Mouse (Mus musculus) heart, embryonic 11.5 days (tissue): Measurements from ENCODE around the gene Zcchc8. TPM values are rescaled to one million over a fixed set of nuclear protein-coding genes. Genes with fewer than 3 reads are reported as not detected.

Source experiments
- ATAC-seq: fragments of 200-750 bp; cut with Nextera tagmentation; replicated peaks from 2 replicates; pipeline ENCODE4 v1.8.0; 2017; ENCODE audit warnings: moderate library complexity; ENCODE audit not compliant: insufficient number of reproducible peaks, low FRiP score, low TSS enrichment
- H3K27ac ChIP-seq: fragments of 300-500 bp; sonication (generic); 2 replicates; pipeline ENCODE4 v1.5.1; 2014; ENCODE audit warnings: mild to moderate bottlenecking, low read depth, low read length
- H3K27me3 ChIP-seq: fragments of 300-500 bp; sonication (generic); 2 replicates; pipeline ENCODE4 v1.6.1; 2014; ENCODE audit warnings: mild to moderate bottlenecking, low read length, mixed read lengths; ENCODE audit not compliant: control insufficient read depth, insufficient read depth
- H3K36me3 ChIP-seq: fragments of 300-500 bp; sonication (generic); 2 replicates; pipeline ENCODE4 v1.6.1; 2014; ENCODE audit warnings: mild to moderate bottlenecking, low read length, moderate library complexity, mixed read lengths; ENCODE audit not compliant: control insufficient read depth, insufficient read depth
- H3K4me1 ChIP-seq: fragments of 300-500 bp; sonication (generic); 2 replicates; pipeline ENCODE4 v1.6.1; 2014; ENCODE audit warnings: low read length; ENCODE audit not compliant: control insufficient read depth, insufficient read depth
- H3K4me2 ChIP-seq: fragments of 300-500 bp; sonication (generic); 2 replicates; pipeline ENCODE4 v1.6.1; 2014; ENCODE audit warnings: mild to moderate bottlenecking, moderate library complexity
- H3K4me3 ChIP-seq: fragments of 300-500 bp; sonication (generic); 2 replicates; pipeline ENCODE4 v1.5.1; 2014; ENCODE audit warnings: low read depth, low read length
- H3K9ac ChIP-seq: fragments of 300-500 bp; sonication (generic); 2 replicates; pipeline ENCODE4 v1.6.1; 2014; ENCODE audit warnings: mild to moderate bottlenecking, low read depth, low read length, moderate library complexity
- H3K9me3 ChIP-seq: fragments of 300-500 bp; sonication (generic); replicated peaks from 2 replicates; pipeline ENCODE4 v1.6.1; 2016; ENCODE audit warnings: low read length; ENCODE audit not compliant: control insufficient read depth
- WGBS: fragments of 180-500 bp; shearing (Covaris S2); extraction: QIAGEN DNeasy Blood & Tissue Kit; methylation state at CpG from one replicate; pipeline ENCODE4 v1.1.7; 2014; ENCODE audit not compliant: insufficient replicate concordance; 5-methylcytosine and 5-hydroxymethylcytosine counted together
- polyA plus RNA-seq: library from polyadenylated mRNA; unstranded; fragments of >200 nt; fragmentation: Nextera tagmentation; extraction: Ambion mirVana; gene quantifications from 2 replicates; pipeline ENCODE4 v1.2.1, GENCODE M21; 2014

Gene Zcchc8
- polyA plus RNA-seq, 1 experiment from 2014 or later: 65.7 TPM

- no peak overlapping the region for H3K9ac ChIP-seq
- no peaks in the 10 kb centered on the region for H3K9me3 ChIP-seq
- 0 out of 2 replicates have a peak, but pooled peaks cover 2% of the 10 kb centered on the region for H3K4me1 ChIP-seq
- H3K27me3 ChIP-seq: no peaks in the 10 kb centered on the region
- H3K36me3 ChIP-seq: peaks cover 15% of the 10 kb centered on the region
- no peak overlapping the region for H3K4me3 ChIP-seq
- ATAC-seq: no peak
- no peak overlapping the region for H3K27ac ChIP-seq
- WGBS: 70% methylated on average over 4 of the region's 4 CpGs
- no peak overlapping the region for H3K4me2 ChIP-seq
These were observed 23.9 kb downstream of the Zcchc8 start for GRCm38 (mm10) chr5:123696961-123697360.

GRCm38 (mm10) chr5:123696244-123696643, 24.7 kb downstream of the Zcchc8 start:
- Histone ChIP-seq H3K4me1 (0 out of 2 replicates have a peak, but pooled peaks cover 2% of the 10 kb centered on the region), H3K4me2 (no peak overlapping the region), H3K27me3 (no peaks in the 10 kb centered on the region), H3K4me3 (no peak overlapping the region), H3K36me3 (peaks cover 15% of the 10 kb centered on the region), H3K27ac (no peak overlapping the region), H3K9me3 (no peaks in the 10 kb centered on the region), H3K9ac (no peak overlapping the region)
- 94% methylated on average over 7 of the region's 7 CpGs for WGBS
- ATAC-seq: no peak

- no peak for ATAC-seq
- 59% methylated on average over 6 of the region's 6 CpGs for WGBS
These were observed 26.4 kb downstream of the Zcchc8 start for GRCm38 (mm10) chr5:123694468-123694867.

GRCm38 (mm10) chr5:123684221-123685144, 36.4 kb downstream of the Zcchc8 start, which contains the start of gene Clip1:
TSS of gene Clip1 (minus strand) at chr5:123684618.
- ATAC-seq: peak; percentile 37
- under 1% methylated on average over 52 of the region's 64 CpGs for WGBS
- no peaks in the 10 kb centered on the region for H3K9me3 ChIP-seq
- no peaks in the 10 kb centered on the region for H3K36me3 ChIP-seq
- H3K27me3 ChIP-seq: no peaks in the 10 kb centered on the region
- H3K4me2 ChIP-seq: peak within 1 kb of the TSS; percentile 97
- peaks cover 12% of the 10 kb centered on the region for H3K4me1 ChIP-seq
- peak within 1 kb of the TSS; percentile 94 for H3K4me3 ChIP-seq
- H3K27ac ChIP-seq: peak within 1 kb of the TSS; percentile 95
- peak within 1 kb of the TSS; percentile 98 for H3K9ac ChIP-seq

More at GRCm38 (mm10) chr5:123694468-123694867, 26.4 kb downstream of the Zcchc8 start:
- Histone ChIP-seq H3K9me3 (no peaks in the 10 kb centered on the region), H3K4me3 (no peak overlapping the region), H3K4me2 (no peak overlapping the region), H3K36me3 (peaks cover 2% of the 10 kb centered on the region; the same call in 1 of the 2 replicates), H3K9ac (no peak overlapping the region), H3K27me3 (no peaks in the 10 kb centered on the region), H3K4me1 (0 out of 2 replicates have a peak, but pooled peaks cover 2% of the 10 kb centered on the region), H3K27ac (peak overlapping the region; percentile 73)

GRCm38 (mm10) chr5:123683377-123684220, 37.3 kb downstream of the Zcchc8 start:
- peak; percentile 67; the same call in 1 of the 2 replicates for ATAC-seq
- under 1% methylated on average over 82 of the region's 92 CpGs for WGBS
- H3K4me2 ChIP-seq: peak overlapping the region; percentile 97
- H3K36me3 ChIP-seq: no peaks in the 10 kb centered on the region
- H3K9ac ChIP-seq: peak overlapping the region; percentile 98
- H3K9me3 ChIP-seq: no peaks in the 10 kb centered on the region
- H3K4me1 ChIP-seq: peaks cover 12% of the 10 kb centered on the region
- H3K27me3 ChIP-seq: no peaks in the 10 kb centered on the region
- H3K27ac ChIP-seq: peak overlapping the region; percentile 95
- peak overlapping the region; percentile 94 for H3K4me3 ChIP-seq

- Histone ChIP-seq H3K9me3 (no peaks in the 10 kb centered on the region), H3K4me2 (peak overlapping the region; percentile 97), H3K27me3 (no peaks in the 10 kb centered on the region), H3K27ac (no peak overlapping the region), H3K4me3 (peak overlapping the region; percentile 94), H3K4me1 (peaks cover 12% of the 10 kb centered on the region), H3K9ac (peak overlapping the region; percentile 60; the same call in 1 of the 2 replicates), H3K36me3 (no peaks in the 10 kb centered on the region)
- 2% methylated on average over 6 of the region's 6 CpGs for WGBS
- ATAC-seq: no peak
These were observed 37.9 kb downstream of the Zcchc8 start for GRCm38 (mm10) chr5:123683043-123683376.

GRCm38 (mm10) chr5:123682372-123682771, 38.5 kb downstream of the Zcchc8 start:
- peak overlapping the region; percentile 60; the same call in 1 of the 2 replicates for H3K9ac ChIP-seq
- peak overlapping the region; percentile 94 for H3K4me3 ChIP-seq
- ATAC-seq: no peak
- H3K9me3 ChIP-seq: no peaks in the 10 kb centered on the region
- no peaks in the 10 kb centered on the region for H3K27me3 ChIP-seq
- WGBS: 30% methylated on average over 4 of the region's 4 CpGs
- peaks cover 12% of the 10 kb centered on the region for H3K4me1 ChIP-seq
- H3K36me3 ChIP-seq: no peaks in the 10 kb centered on the region
- H3K4me2 ChIP-seq: peak overlapping the region; percentile 97
- H3K27ac ChIP-seq: no peak overlapping the region

GRCm38 (mm10) chr5:123679546-123680263, 41.2 kb downstream of the Zcchc8 start:
- Histone ChIP-seq H3K4me3 (no peak overlapping the region), H3K27ac (no peak overlapping the region), H3K4me2 (no peak overlapping the region; the same call in 1 of the 2 replicates), H3K27me3 (no peaks in the 10 kb centered on the region), H3K9me3 (no peaks in the 10 kb centered on the region), H3K36me3 (no peaks in the 10 kb centered on the region), H3K9ac (no peak overlapping the region), H3K4me1 (peaks cover 21% of the 10 kb centered on the region)
- WGBS: 55% methylated on average over 5 of the region's 5 CpGs
- ATAC-seq: no peak
